Mouse (Mus musculus) lung, postnatal 0 days (tissue): ENCODE results near the gene Foxp2. TPM values are rescaled to one million over a fixed set of nuclear protein-coding genes. Genes with fewer than 3 reads are reported as not detected.

Source experiments
- ATAC-seq: fragments of 200-750 bp; cut with Nextera tagmentation; 2 replicates; pipeline ENCODE4 v1.8.0; 2017; ENCODE audit warnings: moderate library complexity
- DNase-seq: peaks from one replicate; pipeline ENCODE4 v3.0.0-alpha.2; 2016; ENCODE audit warnings: low spot score
- H3K27ac ChIP-seq: fragments of 300-500 bp; sonication (generic); 2 replicates; pipeline ENCODE4 v1.5.1; 2014; ENCODE audit warnings: antibody characterized with exemption, mild to moderate bottlenecking, low read length, mixed read lengths
- H3K27me3 ChIP-seq: fragments of 300-500 bp; sonication (generic); replicated peaks from 2 replicates; pipeline ENCODE4 v1.6.1; 2014; ENCODE audit warnings: low read length, mixed read lengths; ENCODE audit not compliant: insufficient read depth
- H3K36me3 ChIP-seq: fragments of 300-500 bp; sonication (generic); 2 replicates; pipeline ENCODE4 v1.6.1; 2014; ENCODE audit warnings: low read length, mixed read lengths; ENCODE audit not compliant: insufficient read depth
- H3K4me1 ChIP-seq: fragments of 300-500 bp; sonication (generic); 2 replicates; pipeline ENCODE4 v1.6.1; 2014; ENCODE audit warnings: antibody characterized with exemption, low read depth, low read length, mixed read lengths; ENCODE audit not compliant: insufficient read depth
- H3K4me2 ChIP-seq: fragments of 300-500 bp; sonication (generic); replicated peaks from 2 replicates; pipeline ENCODE4 v1.6.1; 2014; ENCODE audit warnings: low read depth, mild to moderate bottlenecking, low read length, moderate library complexity, mixed read lengths
- H3K4me3 ChIP-seq: fragments of 300-500 bp; sonication (generic); 2 replicates; pipeline ENCODE4 v1.5.1; 2014; ENCODE audit warnings: low read depth, low read length
- H3K9ac ChIP-seq: fragments of 300-500 bp; sonication (generic); replicated peaks from 2 replicates; pipeline ENCODE4 v1.6.1; 2014; ENCODE audit warnings: low read depth, mild to moderate bottlenecking
- H3K9me3 ChIP-seq: fragments of 300-500 bp; sonication (generic); 2 replicates; pipeline ENCODE4 v1.6.1; 2016; ENCODE audit warnings: low read length, mixed read lengths
- CTCF ChIP-seq: IDR thresholded peaks from 2 replicates; pipeline ENCODE4 v1.5.1; 2016; ENCODE audit warnings: antibody characterized with exemption, mild to moderate bottlenecking
- EP300 ChIP-seq: IDR thresholded peaks from 2 replicates; pipeline ENCODE4 v1.6.1; 2016; ENCODE audit warnings: antibody characterized with exemption, mild to moderate bottlenecking, control low read depth
- WGBS: fragments of 180-500 bp; shearing (Covaris S2); extraction: QIAGEN DNeasy Blood & Tissue Kit; methylation state at CpG from one replicate; pipeline ENCODE4 v1.1.7; 2014; 5-methylcytosine and 5-hydroxymethylcytosine counted together
- polyA plus RNA-seq: library from polyadenylated mRNA; unstranded; fragments of >200 nt; fragmentation: Nextera tagmentation; extraction: Ambion mirVana; gene quantifications from 2 replicates; pipeline ENCODE4 v1.2.1, GENCODE M21; 2015

Foxp2 gene
- polyA plus RNA-seq, 1 experiment from 2014 or later = 9.8 TPM

GRCm38 (mm10) chr6:14899936-14900578, 1.1 kb upstream of the Foxp2 start:
- TF ChIP-seq CTCF (no peak), EP300 (no peak)
- H3K27ac ChIP-seq = peak overlapping the region; percentile 79
- peaks cover 6% of the 10 kb centered on the region; the same call in 1 of the 2 replicates for H3K4me1 ChIP-seq
- H3K4me3 ChIP-seq = peak overlapping the region; percentile 65
- peak overlapping the region; percentile 83 for H3K4me2 ChIP-seq
- ATAC-seq (peak; percentile 18; the same call in 1 of the 2 replicates), DNase-seq (peak; percentile 49)
- under 1% methylated on average over 29 of the region's 29 CpGs for WGBS
- no peaks in the 10 kb centered on the region for H3K27me3 ChIP-seq
- H3K36me3 ChIP-seq = no peaks in the 10 kb centered on the region
- 0 out of 2 replicates have a peak overlapping the region, but pooled peaks have one; percentile 23 for H3K9ac ChIP-seq
- H3K9me3 ChIP-seq = no peaks in the 10 kb centered on the region

GRCm38 (mm10) chr6:14900579-14901021, 549 bp upstream of the Foxp2 start:
- Histone ChIP-seq H3K36me3 (no peaks in the 10 kb centered on the region), H3K27ac (peak overlapping the region; percentile 95), H3K4me1 (peaks cover 6% of the 10 kb centered on the region; the same call in 1 of the 2 replicates), H3K4me2 (peak overlapping the region; percentile 83), H3K27me3 (no peaks in the 10 kb centered on the region), H3K9me3 (no peaks in the 10 kb centered on the region), H3K4me3 (peak overlapping the region; percentile 65), H3K9ac (0 out of 2 replicates have a peak overlapping the region, but pooled peaks have one; percentile 23)
- WGBS = under 1% methylated on average over 20 of the region's 20 CpGs
- DNase-seq (peak; percentile 89), ATAC-seq (peak; percentile 89)
- 0 out of 2 replicates have a peak, but pooled peaks have one; percentile 2 for TF ChIP-seq EP300
- TF ChIP-seq CTCF = no peak

GRCm38 (mm10) chr6:14901971-14902670, 972 bp downstream of the Foxp2 start:
- ATAC-seq (no peak), DNase-seq (peak; percentile 51)
- H3K36me3 ChIP-seq = no peaks in the 10 kb centered on the region
- no peaks in the 10 kb centered on the region for H3K9me3 ChIP-seq
- TF ChIP-seq CTCF = peak; percentile 9; the same call in 1 of the 2 replicates
- TF ChIP-seq EP300 = no peak
- 2% methylated on average over 13 of the region's 13 CpGs for WGBS
- H3K27me3 ChIP-seq = no peaks in the 10 kb centered on the region
- H3K4me3 ChIP-seq = peak overlapping the region; percentile 65
- peak overlapping the region; percentile 95 for H3K27ac ChIP-seq
- peak overlapping the region; percentile 68 for H3K9ac ChIP-seq
- peak overlapping the region; percentile 83 for H3K4me2 ChIP-seq
- peaks cover 9% of the 10 kb centered on the region; the same call in 1 of the 2 replicates for H3K4me1 ChIP-seq

- Histone ChIP-seq H3K9ac (no peak overlapping the region), H3K4me3 (peak overlapping the region; percentile 6; the same call in 1 of the 2 replicates), H3K27me3 (no peaks in the 10 kb centered on the region), H3K27ac (0 out of 2 replicates have a peak overlapping the region, but pooled peaks have one; percentile 22), H3K4me1 (peaks cover 9% of the 10 kb centered on the region; the same call in 1 of the 2 replicates), H3K36me3 (no peaks in the 10 kb centered on the region), H3K9me3 (no peaks in the 10 kb centered on the region), H3K4me2 (peak overlapping the region; percentile 83)
- whole genome bisulfite sequencing = 16% methylated on average over 5 of the region's 5 CpGs
- DNase-seq = peak; percentile 33
- ATAC-seq = no peak
- TF ChIP-seq EP300 = no peak
- no peak for TF ChIP-seq CTCF
These were observed 2.3 kb downstream of the Foxp2 start for GRCm38 (mm10) chr6:14903271-14903965.

GRCm38 (mm10) chr6:14915066-14915465, 13.9 kb downstream of the Foxp2 start:
- H3K27ac ChIP-seq = no peak overlapping the region
- H3K27me3 ChIP-seq = no peaks in the 10 kb centered on the region
- H3K4me3 ChIP-seq = no peak overlapping the region
- H3K36me3 ChIP-seq = no peaks in the 10 kb centered on the region
- peak; percentile 57 for DNase-seq
- ATAC-seq = no peak
- TF ChIP-seq CTCF (no peak), EP300 (no peak)
- no peaks in the 10 kb centered on the region for H3K9me3 ChIP-seq
- H3K4me1 ChIP-seq = no peaks in the 10 kb centered on the region
- no peak overlapping the region for H3K4me2 ChIP-seq
- no peak overlapping the region for H3K9ac ChIP-seq
- 59% methylated on average over 2 of the region's 2 CpGs for WGBS

GRCm38 (mm10) chr6:14922704-14923103, 21.6 kb downstream of the Foxp2 start:
- no peak for DNase-seq

More at GRCm38 (mm10) chr6:14922704-14923103, 21.6 kb downstream of the Foxp2 start:
- no peaks in the 10 kb centered on the region for H3K4me1 ChIP-seq
- no peak overlapping the region for H3K4me2 ChIP-seq
- H3K27ac ChIP-seq = no peak overlapping the region
- no peak overlapping the region for H3K4me3 ChIP-seq
- no peak for ATAC-seq
- no peaks in the 10 kb centered on the region for H3K27me3 ChIP-seq
- no peaks in the 10 kb centered on the region for H3K36me3 ChIP-seq
- no peaks in the 10 kb centered on the region for H3K9me3 ChIP-seq
- TF ChIP-seq CTCF (no peak), EP300 (no peak)
- H3K9ac ChIP-seq = no peak overlapping the region
